Mouse (Mus musculus): Measurements from ENCODE around the gene Unc13d. TPM values are rescaled to one million over a fixed set of nuclear protein-coding genes. Genes with fewer than 3 reads are reported as not detected.
"Not testable (repeated sequence)": the region's sequence is repeated elsewhere in the genome, so short reads cannot be mapped to it uniquely, and the experiment has no call there.

Unc13d gene
- polyA plus RNA-seq, 1 experiment: 2.4 TPM

GRCm38 (mm10) chr11:116023771-116024355 is 53.9 kb downstream of the Unc13d start:
- Histone ChIP-seq H3K36me3 (ENCODE audit: control insufficient read depth, insufficient read depth, low read length) (peaks cover 5% of the 10 kb centered on the region; the same call in 1 of the 2 replicates), H3K27ac (ENCODE audit: insufficient read depth, low read depth, low read length) (peak overlapping the region; percentile 92), H3K4me1 (ENCODE audit: control insufficient read depth, insufficient read depth, low read length) (no peaks in the 10 kb centered on the region), H3K4me3 (ENCODE audit: insufficient read depth, low read depth, low read length) (peak overlapping the region; percentile 73), H3K27me3 (replicated peaks; ENCODE audit: control insufficient read depth, insufficient read depth, low read length) (no peaks in the 10 kb centered on the region)
- TF ChIP-seq CTCF (conservative IDR thresholded peaks at IDR 0.05; ENCODE audit: insufficient read depth, insufficient read length, low read depth, low read length): peak; percentile 57
- TF ChIP-seq POLR2A (IDR thresholded peaks at IDR 0.05; ENCODE audit: low read depth, low read length): no peak
- peak; percentile 81 for DNase-seq
- WGBS: under 1% methylated on average over 57 of the region's 57 CpGs

- not testable (repeated sequence) for DNase-seq; H3K27me3 ChIP-seq (replicated peaks; ENCODE audit: control insufficient read depth, insufficient read depth, low read length); H3K36me3 ChIP-seq (ENCODE audit: control insufficient read depth, insufficient read depth, low read length); H3K4me1 ChIP-seq (ENCODE audit: control insufficient read depth, insufficient read depth, low read length); H3K27ac ChIP-seq (ENCODE audit: insufficient read depth, low read depth, low read length)
- H3K4me3 ChIP-seq (ENCODE audit: insufficient read depth, low read depth, low read length): peak overlapping the region; percentile 73
- WGBS: under 1% methylated on average over 18 of the region's 18 CpGs
These were observed 54.5 kb downstream of the Unc13d start for GRCm38 (mm10) chr11:116023074-116023770.

GRCm38 (mm10) chr11:116022256-116022780 is 55.4 kb downstream of the Unc13d start:
- no peak for DNase-seq
- 11% methylated on average over 4 of the region's 4 CpGs for WGBS
- peaks cover 5% of the 10 kb centered on the region; the same call in 1 of the 2 replicates for H3K36me3 ChIP-seq (ENCODE audit: control insufficient read depth, insufficient read depth, low read length)
- H3K4me3 ChIP-seq (ENCODE audit: insufficient read depth, low read depth, low read length): no peak overlapping the region
- TF ChIP-seq CTCF (conservative IDR thresholded peaks at IDR 0.05; ENCODE audit: insufficient read depth, insufficient read length, low read depth, low read length) (no peak), POLR2A (IDR thresholded peaks at IDR 0.05; ENCODE audit: low read depth, low read length) (no peak)
- H3K4me1 ChIP-seq (ENCODE audit: control insufficient read depth, insufficient read depth, low read length): no peaks in the 10 kb centered on the region
- no peaks in the 10 kb centered on the region for H3K27me3 ChIP-seq (replicated peaks; ENCODE audit: control insufficient read depth, insufficient read depth, low read length)
- no peak overlapping the region for H3K27ac ChIP-seq (ENCODE audit: insufficient read depth, low read depth, low read length)

- no peaks in the 10 kb centered on the region for H3K27me3 ChIP-seq (replicated peaks; ENCODE audit: control insufficient read depth, insufficient read depth, low read length)
- peaks cover 5% of the 10 kb centered on the region; the same call in 1 of the 2 replicates for H3K36me3 ChIP-seq (ENCODE audit: control insufficient read depth, insufficient read depth, low read length)
- no peak for TF ChIP-seq POLR2A (IDR thresholded peaks at IDR 0.05; ENCODE audit: low read depth, low read length)
- TF ChIP-seq CTCF (conservative IDR thresholded peaks at IDR 0.05; ENCODE audit: insufficient read depth, insufficient read length, low read depth, low read length): no peak
- 49% methylated on average over 6 of the region's 6 CpGs for WGBS
- H3K27ac ChIP-seq (ENCODE audit: insufficient read depth, low read depth, low read length): no peak overlapping the region
- no peak for DNase-seq
- H3K4me1 ChIP-seq (ENCODE audit: control insufficient read depth, insufficient read depth, low read length): no peaks in the 10 kb centered on the region
- no peak overlapping the region for H3K4me3 ChIP-seq (ENCODE audit: insufficient read depth, low read depth, low read length)
These were observed 56.2 kb downstream of the Unc13d start for GRCm38 (mm10) chr11:116021328-116022220.

GRCm38 (mm10) chr11:116020519-116020922 is 57.2 kb downstream of the Unc13d start:
- TF ChIP-seq POLR2A (IDR thresholded peaks at IDR 0.05; ENCODE audit: low read depth, low read length) (no peak), CTCF (conservative IDR thresholded peaks at IDR 0.05; ENCODE audit: insufficient read depth, insufficient read length, low read depth, low read length) (0 out of 2 replicates have a peak, but pooled peaks have one; percentile 13)
- Histone ChIP-seq H3K27ac (ENCODE audit: insufficient read depth, low read depth, low read length) (no peak overlapping the region), H3K36me3 (ENCODE audit: control insufficient read depth, insufficient read depth, low read length) (peaks cover 5% of the 10 kb centered on the region; the same call in 1 of the 2 replicates), H3K4me1 (ENCODE audit: control insufficient read depth, insufficient read depth, low read length) (no peaks in the 10 kb centered on the region), H3K27me3 (replicated peaks; ENCODE audit: control insufficient read depth, insufficient read depth, low read length) (no peaks in the 10 kb centered on the region), H3K4me3 (ENCODE audit: insufficient read depth, low read depth, low read length) (no peak overlapping the region)
- WGBS: 26% methylated on average over 1 of the region's 1 CpGs
- DNase-seq: no peak

- no peaks in the 10 kb centered on the region for H3K4me1 ChIP-seq (ENCODE audit: control insufficient read depth, insufficient read depth, low read length)
- H3K27me3 ChIP-seq (replicated peaks; ENCODE audit: control insufficient read depth, insufficient read depth, low read length): no peaks in the 10 kb centered on the region
- DNase-seq: no peak
- H3K4me3 ChIP-seq (ENCODE audit: insufficient read depth, low read depth, low read length): no peak overlapping the region
- 71% methylated on average over 2 of the region's 2 CpGs for WGBS
- no peak overlapping the region for H3K27ac ChIP-seq (ENCODE audit: insufficient read depth, low read depth, low read length)
- peaks cover 5% of the 10 kb centered on the region; the same call in 1 of the 2 replicates for H3K36me3 ChIP-seq (ENCODE audit: control insufficient read depth, insufficient read depth, low read length)
- no peak for TF ChIP-seq POLR2A (IDR thresholded peaks at IDR 0.05; ENCODE audit: low read depth, low read length)
- TF ChIP-seq CTCF (conservative IDR thresholded peaks at IDR 0.05; ENCODE audit: insufficient read depth, insufficient read length, low read depth, low read length): no peak
These were observed 57.8 kb downstream of the Unc13d start for GRCm38 (mm10) chr11:116019976-116020411.
